In the genomic region with DNA sequence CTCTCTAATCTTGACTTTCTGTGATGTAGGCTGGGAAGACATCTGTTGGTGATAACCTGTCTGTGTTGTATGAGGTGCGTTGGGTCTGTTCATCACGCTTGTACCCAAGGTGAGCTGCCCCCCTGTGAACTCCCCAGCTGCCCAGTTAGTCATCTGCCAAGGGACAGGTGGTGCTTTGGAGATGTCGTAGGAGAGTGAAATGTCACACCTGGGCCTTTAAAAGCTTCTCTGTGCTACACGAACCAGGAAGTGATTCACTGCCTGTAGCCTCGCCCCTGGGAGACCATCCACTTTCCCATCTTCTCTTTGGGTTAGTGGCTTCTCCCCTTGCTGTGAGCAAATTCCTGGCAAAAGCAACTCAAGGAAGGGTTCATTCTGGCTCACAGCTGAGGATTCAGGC, we compare ENCODE assay signal across 31 mouse cellular contexts. TPM values are rescaled to one million over a fixed set of nuclear protein-coding genes. Genes with fewer than 3 reads are reported as not detected.
DNase-seq lines count a peak whose midpoint lies in the region; ATAC-seq lines count a peak whose summit lies in the region.
"Had no signal": no experiment of that assay in that cellular context is flagged by ENCODE, and none has a peak within 500 bp of the region (broad histone marks: within the 10 kb centered on the region; RNA-seq: fewer than 3 reads in every experiment).

No protein-coding gene starts in this region.

- no peak for ATAC-seq in heart, embryonic 12.5 days (ENCODE audit: insufficient number of reproducible peaks, low FRiP score)
- no peak for ATAC-seq in midbrain, embryonic 16.5 days
- ATAC-seq: forebrain, postnatal 0 days; intestine, embryonic 16.5 days; liver, embryonic 12.5 days; liver, postnatal 0 days; Patski had no signal

- WGBS in heart, embryonic 10.5 days, result 64% methylated on average over 5 of the region's 5 CpGs
- WGBS in heart, embryonic 12.5 days, result 71% methylated on average over 5 of the region's 5 CpGs
- WGBS in midbrain, embryonic 16.5 days, result 83% methylated on average over 5 of the region's 5 CpGs

- H3K4me1 ChIP-seq in heart, embryonic 10.5 days, result 0 out of 2 replicates have a peak, but pooled peaks cover 3% of the 10 kb centered on the region
- no peaks in the 10 kb centered on the region for H3K4me1 ChIP-seq in heart, embryonic 12.5 days (replicated peaks)
- peaks cover 4% of the 10 kb centered on the region; the same call in 1 of the 2 replicates for H3K4me1 ChIP-seq in midbrain, embryonic 16.5 days (ENCODE audit: control insufficient read depth, insufficient read depth, low read length)
- H3K4me1 ChIP-seq: embryonic facial prominence, embryonic 10.5 days; embryonic facial prominence, embryonic 15.5 days; forebrain, embryonic 12.5 days had no signal

- H3K36me3 ChIP-seq in heart, embryonic 10.5 days, result no peaks in the 10 kb centered on the region
- H3K36me3 ChIP-seq in heart, embryonic 12.5 days, result no peaks in the 10 kb centered on the region
- no peaks in the 10 kb centered on the region for H3K36me3 ChIP-seq in midbrain, embryonic 16.5 days (ENCODE audit: control insufficient read depth, insufficient read depth, low read length)
- H3K36me3 ChIP-seq: embryonic facial prominence, embryonic 10.5 days; embryonic facial prominence, embryonic 15.5 days; forebrain, embryonic 12.5 days; hindbrain, embryonic 13.5 days; liver, embryonic 12.5 days had no signal

- H3K4me3 ChIP-seq in heart, embryonic 10.5 days, result no peak overlapping the region
- no peak overlapping the region for H3K4me3 ChIP-seq in heart, embryonic 12.5 days
- H3K4me3 ChIP-seq in midbrain, embryonic 16.5 days (ENCODE audit: low read depth, low read length), result no peak overlapping the region
- H3K4me3 ChIP-seq: embryonic facial prominence, embryonic 10.5 days; embryonic facial prominence, embryonic 15.5 days; forebrain, embryonic 12.5 days; hindbrain, embryonic 13.5 days; liver, embryonic 12.5 days; megakaryocyte, embryonic 14.5 days had no signal

- intact Hi-C loops in left cerebral cortex, postnatal 10 days (cut with DNase I), result no loop called here

- no peak overlapping the region for H3K4me2 ChIP-seq in heart, embryonic 12.5 days
- no peak overlapping the region for H3K4me2 ChIP-seq in midbrain, embryonic 16.5 days (ENCODE audit: low read length)
- H3K4me2 ChIP-seq: embryonic facial prominence, embryonic 15.5 days; forebrain, embryonic 12.5 days; heart, embryonic 11.5 days; hindbrain, embryonic 13.5 days; liver, embryonic 12.5 days had no signal

- H3K27me3 ChIP-seq in heart, embryonic 10.5 days (ENCODE audit: insufficient read depth, poor library complexity, severe bottlenecking), result no peaks in the 10 kb centered on the region
- no peaks in the 10 kb centered on the region for H3K27me3 ChIP-seq in heart, embryonic 12.5 days (replicated peaks)
- no peaks in the 10 kb centered on the region for H3K27me3 ChIP-seq in midbrain, embryonic 16.5 days (ENCODE audit: control insufficient read depth, insufficient read depth, low read depth, low read length)
- H3K27me3 ChIP-seq: embryonic facial prominence, embryonic 15.5 days; forebrain, embryonic 12.5 days; hindbrain, embryonic 13.5 days; liver, embryonic 12.5 days; megakaryocyte, embryonic 14.5 days; Patski had no signal

- H3K27ac ChIP-seq in heart, embryonic 10.5 days, result no peak overlapping the region
- H3K27ac ChIP-seq in heart, embryonic 12.5 days (ENCODE audit: poor library complexity, severe bottlenecking), result no peak overlapping the region
- H3K27ac ChIP-seq in midbrain, embryonic 16.5 days (ENCODE audit: low read length), result no peak overlapping the region
- H3K27ac ChIP-seq: embryonic facial prominence, embryonic 10.5 days; embryonic facial prominence, embryonic 15.5 days; forebrain, embryonic 12.5 days; hindbrain, embryonic 13.5 days; kidney, postnatal 0 days; liver, embryonic 12.5 days had no signal

- H3K9me3 ChIP-seq in heart, embryonic 10.5 days, result no peaks in the 10 kb centered on the region
- H3K9me3 ChIP-seq in heart, embryonic 12.5 days (replicated peaks), result peaks cover 2% of the 10 kb centered on the region; the same call in 1 of the 2 replicates
- no peaks in the 10 kb centered on the region for H3K9me3 ChIP-seq in midbrain, embryonic 16.5 days (replicated peaks; ENCODE audit: control insufficient read depth, low read length, poor library complexity, severe bottlenecking)
- H3K9me3 ChIP-seq: embryonic facial prominence, embryonic 10.5 days; embryonic facial prominence, embryonic 15.5 days; forebrain, embryonic 12.5 days; hindbrain, embryonic 13.5 days; liver, embryonic 12.5 days; megakaryocyte, embryonic 14.5 days had no signal

- no peak overlapping the region for H3K9ac ChIP-seq in heart, embryonic 12.5 days
- H3K9ac ChIP-seq in midbrain, embryonic 16.5 days (ENCODE audit: low read depth, low read length), result no peak overlapping the region
- H3K9ac ChIP-seq: embryonic facial prominence, embryonic 15.5 days; forebrain, embryonic 12.5 days; forebrain, postnatal 0 days; hindbrain, embryonic 13.5 days; liver, embryonic 12.5 days; liver, postnatal 0 days had no signal

- peak; percentile 66 for DNase-seq in heart, embryonic 10.5 days (ENCODE audit: low spot score)
- peak; percentile 92 for DNase-seq in cerebellum, adult 11-12 months
- peak; percentile 93 for DNase-seq in cerebellum, adult 9-11 months
- DNase-seq in gastrocnemius, postnatal 4 days (ENCODE audit: low spot score in 2 of 2), result no peak
- no peak for DNase-seq in left cerebral cortex, postnatal 10 days (ENCODE audit: extremely low spot score in 1 of 2, low spot score in 2 of 2)
- DNase-seq: adrenal gland, postnatal 10 days; forebrain, postnatal 0 days; heart, postnatal 4 days; kidney, adult 8-10 months; kidney, postnatal 4 days; liver, postnatal 0 days; lung, postnatal 4 days; midbrain, embryonic 14.5 days; thymus, adult 2 months; thymus, postnatal 36 days had no signal

RNA-seq across cellular contexts. Expression of gene Lipc, which starts 6.4 kb away (rescaled TPM):
- 0.11 and 1.9 TPM in 2 replicates for polyA plus RNA-seq in heart, embryonic 10.5 days (2016; fragmentation: Nextera tagmentation; extraction: Ambion mirVana)
- 0.22 and 1.00 TPM in 2 replicates for polyA plus RNA-seq in heart, embryonic 12.5 days (2016; fragmentation: Nextera tagmentation; extraction: Ambion mirVana)
- total RNA-seq in gastrocnemius, postnatal 4 days (2021), result 1 to 10 TPM in 1 of 2 experiments, under 1 TPM in 1; 0.15 to 1.2 TPM
- under 1 TPM; 0.41 to 0.45 TPM for total RNA-seq in left cerebral cortex, postnatal 10 days (2021)
- 0.19 and 0.31 TPM in 2 replicates for polyA plus RNA-seq in midbrain, embryonic 16.5 days (2015; fragmentation: Nextera tagmentation; extraction: Ambion mirVana)
- total RNA-seq: gastrocnemius, adult 8-10 months; left cerebral cortex, adult 18-20 months; MEL had no signal
- polyA plus RNA-seq: embryonic facial prominence, embryonic 10.5 days; forebrain, embryonic 12.5 days; hindbrain, embryonic 13.5 days; midbrain, embryonic 14.5 days; neural tube, embryonic 11.5 days had no signal

Comparison
In these comparisons a context has a peak if more than half of its experiments do, and no peak if none do; other contexts are left out.
1. DNase-seq: peak in heart, embryonic 10.5 days (single experiment), cerebellum, adult 11-12 months (single experiment) and cerebellum, adult 9-11 months (single experiment); none in gastrocnemius, postnatal 4 days (0 of 2) and left cerebral cortex, postnatal 10 days (0 of 2).